Mouse (Mus musculus): Measurements from ENCODE around the gene Fam213b.
A peak's percentile ranks its signal among the peaks of the same experiment; 100 is the strongest.

Fam213b gene

GRCm38 (mm10) chr4:154898506-154899446 lies at the start of gene Fam213b:
Gene Fam213b, minus strand, starts transcription at chr4:154899135.
- DNase-seq (ENCODE audit: low spot score in 2 of 2), result peak; percentile 60 to 83

DNA sequence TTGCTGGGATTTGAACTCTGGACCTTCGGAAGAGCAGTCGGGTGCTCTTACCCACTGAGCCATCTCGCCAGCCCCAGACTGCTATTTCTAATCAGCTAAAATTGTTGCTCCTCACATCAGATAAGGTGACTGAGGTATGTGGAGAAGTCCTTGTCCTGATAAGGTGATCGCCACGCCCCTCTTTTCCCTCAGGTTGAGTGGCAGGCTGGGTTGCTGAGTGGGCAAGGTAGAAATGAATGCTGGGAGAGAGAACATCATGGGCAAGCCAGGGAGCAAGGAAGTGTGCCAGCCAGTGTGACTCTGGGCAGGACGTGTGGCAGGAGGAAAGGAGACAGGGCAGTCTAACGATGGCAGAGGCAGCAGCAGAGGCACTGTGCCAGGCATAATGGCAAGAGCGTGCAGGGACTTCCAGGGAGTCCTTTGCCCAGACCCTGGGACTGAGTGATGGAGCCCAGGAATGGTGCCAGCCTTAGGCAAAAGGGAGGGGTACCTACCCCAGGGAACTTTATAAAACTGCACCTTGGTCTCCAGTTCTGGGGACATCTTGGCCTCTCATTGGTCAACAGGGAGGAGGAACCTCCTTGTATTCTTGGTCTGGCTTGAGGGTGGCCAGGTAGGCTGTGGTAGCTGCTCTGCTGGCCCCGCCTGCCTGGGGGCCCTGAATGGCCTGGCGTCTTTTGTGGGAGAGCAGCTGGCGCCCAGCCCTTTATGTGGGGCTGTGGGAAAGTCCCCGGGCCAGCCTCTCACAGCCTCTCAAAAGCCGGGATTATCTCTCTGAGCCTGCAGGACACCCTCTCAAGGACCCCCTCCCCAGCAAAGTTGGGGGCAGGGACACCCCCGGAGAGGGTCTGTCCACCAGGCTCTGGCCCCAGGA lies 49.4 kb upstream of the Fam213b start:
- no peak for DNase-seq (ENCODE audit: low spot score in 2 of 2)

GRCm38 (mm10) chr4:154946319-154946718 lies 47.4 kb upstream of the Fam213b start:
- DNase-seq (ENCODE audit: low spot score in 2 of 2), result peak; percentile 55 to 72

GRCm38 (mm10) chr4:154944121-154944590 lies 45.2 kb upstream of the Fam213b start:
- peak; percentile 51 to 75 for DNase-seq (ENCODE audit: low spot score in 2 of 2)

DNA sequence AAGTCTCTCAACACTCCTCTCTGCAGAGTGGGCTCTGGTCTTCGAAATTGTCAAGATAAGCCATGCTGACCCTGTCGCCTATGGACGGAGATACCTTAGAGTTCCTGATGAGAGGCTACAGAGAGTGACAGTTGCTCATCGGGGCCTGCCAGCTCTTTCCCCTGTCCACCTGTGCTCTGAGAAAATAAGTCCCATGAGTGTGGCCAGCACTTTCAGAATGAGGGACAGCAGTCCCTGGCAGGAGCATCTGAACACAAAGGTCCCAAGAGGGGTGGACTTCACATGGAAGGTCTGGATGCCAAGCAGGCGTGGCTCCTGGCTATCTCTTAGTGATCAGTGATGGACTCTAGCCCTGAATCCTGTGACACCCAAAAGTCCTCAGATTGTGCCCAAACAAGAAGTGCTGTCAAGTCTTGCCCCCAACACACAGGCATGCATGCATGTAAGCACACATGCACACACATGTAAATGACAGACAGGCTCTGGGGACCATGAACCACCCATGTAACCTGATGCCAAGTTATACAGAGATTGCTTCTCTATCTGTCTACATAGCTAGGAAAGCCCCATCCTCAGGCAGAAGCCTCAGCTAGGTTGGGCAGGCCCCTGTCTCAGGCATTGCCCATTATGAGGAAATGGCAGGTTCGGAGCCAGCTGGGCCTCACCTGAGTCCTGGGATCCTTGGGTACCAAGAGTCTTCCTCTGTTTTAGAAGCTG lies 44.5 kb upstream of the Fam213b start:
- no peak for DNase-seq (ENCODE audit: low spot score in 2 of 2)

DNA sequence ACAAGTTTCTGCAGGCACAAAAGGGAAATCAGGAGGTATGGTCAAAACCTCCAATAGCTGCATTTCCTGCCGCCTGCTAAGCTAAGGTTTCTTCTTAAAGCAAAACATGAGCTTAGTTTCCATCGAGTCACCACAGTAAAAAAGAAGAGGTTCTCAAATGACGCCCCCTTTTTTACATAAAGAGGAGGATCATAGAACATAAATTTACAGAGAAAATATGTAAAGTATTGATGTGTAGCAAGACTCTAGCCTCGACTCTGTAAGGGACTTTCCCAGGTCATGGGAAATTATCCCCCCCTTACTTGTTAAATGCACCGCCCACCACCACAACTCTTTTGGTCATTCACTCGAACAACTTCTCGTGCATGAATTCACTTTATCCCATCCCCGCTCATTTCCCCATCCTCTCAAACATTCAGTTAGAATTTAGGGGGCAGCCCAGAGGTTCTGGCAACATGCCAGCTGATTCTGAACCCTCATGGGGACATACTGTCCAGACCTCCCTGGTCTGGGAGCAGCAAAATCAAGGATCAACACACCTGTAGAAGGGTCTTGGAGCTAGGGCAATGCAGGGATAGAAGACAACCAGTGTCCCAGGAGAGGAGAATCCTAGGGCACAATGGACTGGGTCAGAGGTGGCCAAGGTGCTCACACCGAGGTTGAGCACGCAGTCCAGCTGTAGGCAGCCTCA lies 43.8 kb upstream of the Fam213b start:
- no peak for DNase-seq (ENCODE audit: low spot score in 2 of 2)

DNA sequence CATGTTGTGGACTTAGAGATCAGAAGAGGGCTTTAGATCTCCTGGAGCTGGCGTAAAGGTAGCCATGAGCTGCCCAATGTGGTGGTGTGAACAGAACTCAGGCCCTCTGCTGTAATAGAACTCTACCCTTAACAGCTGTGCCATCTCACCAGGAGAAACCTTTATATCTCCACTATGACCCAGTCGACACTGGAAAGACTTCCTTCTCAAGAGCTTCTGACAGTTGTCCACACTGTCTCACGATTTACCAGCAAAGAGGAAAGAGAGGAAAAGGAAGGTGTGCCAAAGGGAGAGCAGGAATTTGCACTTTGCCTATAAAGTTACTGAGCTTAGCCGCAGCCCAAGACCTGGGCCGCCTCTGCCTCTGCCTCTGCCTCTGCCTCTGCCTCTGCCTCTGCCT lies 42.9 kb upstream of the Fam213b start:
- no peak for DNase-seq (ENCODE audit: low spot score in 2 of 2)

GRCm38 (mm10) chr4:154940156-154940555 lies 41.2 kb upstream of the Fam213b start:
- DNase-seq (ENCODE audit: low spot score in 2 of 2), result no peak

GRCm38 (mm10) chr4:154937746-154938145 lies 38.8 kb upstream of the Fam213b start:
- DNase-seq (ENCODE audit: low spot score in 2 of 2), result no peak

DNA sequence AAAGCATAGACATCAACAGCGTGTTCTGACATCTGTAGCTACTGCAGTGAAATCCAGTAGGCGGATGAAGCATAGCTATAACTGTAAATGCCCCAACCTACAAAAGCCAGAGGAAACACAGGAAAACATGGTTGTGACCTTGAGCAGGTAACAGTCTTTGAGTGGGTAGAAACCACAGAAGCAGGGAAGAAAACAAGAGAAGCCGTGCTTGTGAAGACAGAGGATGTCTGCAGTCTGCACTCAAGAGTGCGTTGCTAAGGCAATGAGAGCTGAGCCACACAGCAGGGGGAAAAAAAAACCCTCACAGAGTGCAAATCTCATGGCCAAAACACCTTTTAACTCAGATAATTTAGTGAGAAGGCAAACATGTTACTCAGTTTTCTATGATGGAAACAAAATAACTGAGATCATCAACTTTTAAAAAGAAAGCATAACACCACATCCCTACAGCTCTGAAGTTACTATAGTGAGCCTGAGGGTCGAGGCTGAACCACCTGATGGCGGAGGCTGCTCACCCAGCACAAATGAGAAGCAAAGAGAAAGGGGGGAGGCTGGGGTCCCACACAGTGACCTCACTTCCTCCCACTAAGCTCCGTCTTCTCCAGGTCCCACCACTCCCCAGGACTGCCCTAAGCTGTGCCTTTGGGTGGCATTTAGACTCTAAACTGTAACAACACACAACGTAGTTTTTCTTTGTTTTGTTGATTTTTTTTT lies 37.8 kb upstream of the Fam213b start:
- no peak for DNase-seq (ENCODE audit: low spot score in 2 of 2)

DNA sequence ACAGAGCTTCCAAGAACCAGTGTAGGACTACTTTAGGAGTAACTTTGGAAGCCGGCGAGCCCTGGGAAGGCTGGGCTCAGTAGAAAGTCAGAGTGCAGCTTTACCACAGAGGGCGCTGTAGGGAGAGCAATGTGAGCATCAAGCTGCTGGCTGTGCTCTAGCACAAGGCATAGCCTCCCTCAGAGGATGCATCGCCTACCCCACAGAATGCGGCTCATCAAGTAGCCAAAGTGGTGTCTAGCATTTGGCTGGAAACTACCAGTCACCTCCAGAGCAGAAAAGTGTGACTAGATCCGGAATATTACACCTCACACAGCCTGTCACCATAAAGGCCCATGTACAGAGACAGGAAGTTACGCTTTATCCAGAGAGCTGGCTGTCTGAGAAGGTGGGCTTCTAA lies 36.9 kb upstream of the Fam213b start:
- DNase-seq (ENCODE audit: low spot score in 2 of 2), result no peak

GRCm38 (mm10) chr4:154934800-154935199 lies 35.9 kb upstream of the Fam213b start:
- DNase-seq (ENCODE audit: low spot score in 2 of 2), result no peak

DNA sequence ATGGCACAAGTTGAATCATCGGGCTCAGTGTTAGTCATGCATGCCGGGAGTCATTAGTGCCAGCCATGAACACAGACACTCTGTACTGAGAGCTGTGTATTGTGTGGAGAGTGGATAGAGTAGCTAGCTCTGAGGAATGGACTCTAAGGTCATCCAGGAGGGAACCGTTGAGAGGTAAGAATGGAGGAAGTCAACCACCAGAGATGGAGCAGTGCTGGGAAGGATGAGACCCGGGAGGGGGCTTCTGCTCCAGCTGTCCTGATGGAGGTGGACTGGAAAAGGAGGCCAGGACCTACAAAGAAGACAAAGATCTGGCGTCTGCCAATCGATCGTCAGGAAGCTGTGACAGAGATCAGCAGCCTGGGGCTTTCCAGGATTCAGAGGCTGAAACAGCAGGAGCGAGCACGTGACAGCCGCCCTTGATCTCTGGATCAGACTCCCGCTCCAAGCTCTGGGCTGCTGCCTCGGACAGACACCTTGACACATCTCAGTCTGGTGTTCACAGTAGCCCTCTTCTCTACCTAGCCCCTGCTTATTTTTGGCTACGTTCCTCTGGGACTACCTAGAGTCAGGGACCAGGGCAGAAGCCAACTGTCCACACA lies 34.5 kb upstream of the Fam213b start:
- DNase-seq (ENCODE audit: low spot score in 2 of 2), result no peak

DNA sequence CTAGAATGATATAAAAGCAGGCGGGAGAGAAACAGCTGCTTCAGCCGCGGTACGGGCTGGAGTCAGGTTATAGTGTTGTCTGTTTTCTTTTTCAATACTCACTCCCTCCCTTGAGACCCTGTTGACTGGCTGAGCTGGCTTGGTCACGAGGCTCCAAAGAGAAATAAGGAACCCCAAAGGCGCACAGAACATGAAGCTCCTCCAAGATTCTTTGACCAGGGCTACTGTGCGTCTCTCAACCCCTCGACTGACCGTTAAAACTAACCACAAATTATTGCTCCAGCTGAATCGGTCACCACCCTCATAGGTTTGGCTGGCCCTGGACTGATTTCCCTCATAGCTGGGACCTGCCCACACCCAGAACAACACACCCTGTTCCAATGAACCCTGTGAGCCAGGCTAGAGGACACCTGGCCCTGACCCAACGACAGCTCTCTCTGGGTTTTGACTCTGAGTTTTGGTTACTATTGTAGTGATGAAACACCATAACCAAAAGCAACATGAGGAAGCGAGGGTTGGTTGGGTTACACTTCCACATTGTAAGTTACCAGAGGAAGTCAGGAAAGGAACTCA lies 30.2 kb upstream of the Fam213b start:
- DNase-seq (ENCODE audit: low spot score in 2 of 2), result peak in 1 of 2 experiments; percentile 53

GRCm38 (mm10) chr4:154928395-154929087 lies 29.6 kb upstream of the Fam213b start, which contains the start of gene Tnfrsf14:
Gene Tnfrsf14, minus strand, starts transcription at chr4:154928563.
- no peak for DNase-seq (ENCODE audit: low spot score in 2 of 2)

- DNase-seq (ENCODE audit: low spot score in 2 of 2), result peak in 1 of 2 experiments; percentile 50
These were observed 29.0 kb upstream of the Fam213b start for GRCm38 (mm10) chr4:154927899-154928337.

- DNase-seq (ENCODE audit: low spot score in 2 of 2), result no peak
These were observed 28.3 kb upstream of the Fam213b start for GRCm38 (mm10) chr4:154926969-154927898.

- DNase-seq (ENCODE audit: low spot score in 2 of 2), result no peak
These were observed 26.5 kb upstream of the Fam213b start for GRCm38 (mm10) chr4:154925413-154925812.
